Mouse (Mus musculus) erythroblast, embryonic 14.5 days (primary cell): ENCODE results near the gene Wdr6. TPM values are rescaled to one million over a fixed set of nuclear protein-coding genes. Genes with fewer than 3 reads are reported as not detected.

Experiments used
- H3K27me3 ChIP-seq: 2 replicates; pipeline ENCODE4 v1.6.1; 2012; ENCODE audit warnings: inconsistent platforms; ENCODE audit not compliant: control insufficient read depth
- H3K36me3 ChIP-seq: 2 replicates; pipeline ENCODE4 v1.6.1; 2012; ENCODE audit warnings: mild to moderate bottlenecking, inconsistent platforms; ENCODE audit not compliant: control insufficient read depth
- H3K4me1 ChIP-seq: 2 replicates; pipeline ENCODE4 v1.6.1; 2012; ENCODE audit warnings: inconsistent platforms; ENCODE audit not compliant: control insufficient read depth
- H3K4me3 ChIP-seq: replicated peaks from 2 replicates; pipeline ENCODE3; 2012; ENCODE audit warnings: moderate library complexity, mild to moderate bottlenecking, inconsistent platforms
- H3K9me3 ChIP-seq: 2 replicates; pipeline ENCODE4 v1.6.1; 2012; ENCODE audit warnings: low read length, inconsistent platforms, mixed read lengths; ENCODE audit not compliant: control insufficient read depth
- GATA1 ChIP-seq: IDR thresholded peaks from 2 replicates; pipeline ENCODE4 v1.6.1; 2012; ENCODE audit warnings: low read length, inconsistent platforms, mixed read lengths
- TAL1 ChIP-seq: IDR thresholded peaks from 3 replicates; pipeline ENCODE4 v1.6.1; 2012; ENCODE audit warnings: low read length, inconsistent platforms, mixed read lengths
- polyA plus RNA-seq: library from polyadenylated mRNA; stranded (reverse); fragments of >175 nt; gene quantifications from 2 replicates; pipeline ENCODE4 v1.2.3, GENCODE M21; 2012

Gene Wdr6
- polyA plus RNA-seq, 1 experiment: 0.24 TPM

DNA sequence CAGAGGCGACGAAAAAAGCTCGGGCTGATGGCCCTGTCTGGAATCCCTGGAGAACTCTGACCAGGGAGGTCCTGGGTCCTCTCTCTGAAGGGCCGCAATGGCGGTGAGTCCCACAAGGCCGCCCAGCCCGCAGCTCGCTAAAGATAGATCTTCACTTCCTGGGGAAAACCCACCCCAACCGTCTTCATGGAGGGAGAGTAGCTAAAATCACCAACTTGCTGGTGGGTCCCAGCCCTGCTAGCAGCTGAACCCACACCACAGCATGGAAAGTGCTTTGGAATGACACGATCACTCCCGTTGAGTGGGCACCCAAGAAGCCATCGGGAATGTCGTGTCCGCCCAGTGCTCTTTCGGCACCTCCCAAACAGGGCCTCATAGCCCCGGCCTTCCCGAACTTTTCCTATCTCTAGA is 10.0 kb downstream of the Wdr6 start:
- Histone ChIP-seq H3K9me3 (no peaks in the 10 kb centered on the region), H3K36me3 (peaks cover 59% of the 10 kb centered on the region), H3K27me3 (no peaks in the 10 kb centered on the region), H3K4me3 (peak overlapping the region; percentile 73), H3K4me1 (peaks cover 78% of the 10 kb centered on the region)
- TF ChIP-seq TAL1: no peak
- no peak for TF ChIP-seq GATA1

DNA sequence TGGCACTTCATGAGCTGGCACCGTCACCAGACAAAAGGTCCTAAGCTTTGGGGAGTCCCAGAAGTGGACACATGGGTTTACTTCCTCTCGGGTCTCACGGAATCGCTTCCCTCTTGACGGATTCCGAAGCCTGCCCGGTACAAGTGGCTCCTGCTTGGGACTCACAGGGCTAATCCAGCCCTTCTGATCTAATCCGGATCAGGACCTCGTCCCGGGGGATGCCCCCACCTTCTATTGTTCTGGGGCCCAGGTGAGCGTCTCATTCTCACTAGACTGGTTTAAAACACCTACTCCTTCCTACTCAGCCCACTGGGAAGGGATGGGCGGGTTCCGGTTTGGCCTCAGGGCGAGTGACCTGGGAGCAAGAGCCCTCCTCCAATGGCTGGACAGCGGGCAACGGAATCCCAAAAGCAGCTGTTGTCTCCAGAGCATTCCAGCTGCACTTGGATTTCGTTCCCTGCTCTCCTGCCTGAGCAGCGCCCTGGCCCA is 10.6 kb downstream of the Wdr6 start:
- TF ChIP-seq TAL1: no peak
- no peak for TF ChIP-seq GATA1
- no peaks in the 10 kb centered on the region for H3K27me3 ChIP-seq
- no peaks in the 10 kb centered on the region for H3K9me3 ChIP-seq
- H3K4me1 ChIP-seq: peaks cover 82% of the 10 kb centered on the region
- H3K4me3 ChIP-seq: peak overlapping the region; percentile 73
- H3K36me3 ChIP-seq: peaks cover 59% of the 10 kb centered on the region

DNA sequence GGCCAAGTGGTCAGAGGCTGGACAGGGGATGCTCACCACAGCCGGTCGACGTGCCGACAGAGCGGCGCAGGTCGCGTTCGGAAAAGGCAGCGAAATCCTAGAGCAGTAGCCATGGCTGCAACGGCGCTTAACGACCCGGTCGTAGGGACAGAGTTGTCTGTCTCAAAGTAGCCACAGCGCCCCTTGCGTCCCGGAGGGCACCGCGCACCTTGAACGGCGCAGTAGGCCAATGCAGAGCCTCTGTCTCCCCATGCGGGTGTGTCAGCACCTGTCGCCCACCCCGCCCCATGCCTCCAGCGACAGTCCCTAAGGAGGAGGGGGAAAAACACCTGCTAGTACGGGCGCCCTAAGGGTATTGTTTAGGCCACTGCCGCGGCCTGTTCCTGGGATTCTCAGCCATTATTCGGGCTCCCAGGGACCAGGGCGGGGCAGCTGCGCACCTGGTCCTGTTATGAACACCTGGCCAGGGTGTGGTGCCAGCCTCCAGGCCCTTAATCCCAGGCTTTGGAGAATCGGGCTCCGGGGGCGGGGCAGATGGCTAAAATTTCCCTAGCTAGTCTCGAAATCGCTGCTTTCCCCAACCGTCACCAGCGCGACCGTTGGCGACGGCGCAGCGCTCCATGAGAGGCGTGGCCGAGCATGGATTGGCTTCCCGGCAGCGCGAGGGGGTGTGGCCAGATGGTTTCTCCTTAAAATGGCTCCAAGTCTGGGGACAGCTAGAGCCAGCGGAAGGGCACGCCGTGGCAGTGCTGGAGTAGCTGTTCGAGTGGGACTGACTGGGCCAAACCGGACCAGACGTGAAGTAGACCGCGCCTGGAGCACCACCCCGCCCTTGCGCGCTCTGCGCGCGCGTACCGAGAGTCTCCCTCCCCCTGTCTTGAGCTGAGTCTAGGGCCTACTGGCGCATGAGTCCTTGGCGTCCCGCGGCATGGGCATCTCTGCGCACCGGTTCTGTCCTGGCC is 11.4 kb downstream of the Wdr6 start, which contains the start of gene Ndufaf3:
TSS of gene Ndufaf3 (minus strand) at position 620 of the 962 bp plus-strand sequence.
- Histone ChIP-seq H3K4me1 (peaks cover 87% of the 10 kb centered on the region), H3K9me3 (no peaks in the 10 kb centered on the region), H3K36me3 (peaks cover 59% of the 10 kb centered on the region), H3K4me3 (peak within 1 kb of the TSS; percentile 73), H3K27me3 (no peaks in the 10 kb centered on the region)
- no peak for TF ChIP-seq TAL1
- TF ChIP-seq GATA1: no peak

DNA sequence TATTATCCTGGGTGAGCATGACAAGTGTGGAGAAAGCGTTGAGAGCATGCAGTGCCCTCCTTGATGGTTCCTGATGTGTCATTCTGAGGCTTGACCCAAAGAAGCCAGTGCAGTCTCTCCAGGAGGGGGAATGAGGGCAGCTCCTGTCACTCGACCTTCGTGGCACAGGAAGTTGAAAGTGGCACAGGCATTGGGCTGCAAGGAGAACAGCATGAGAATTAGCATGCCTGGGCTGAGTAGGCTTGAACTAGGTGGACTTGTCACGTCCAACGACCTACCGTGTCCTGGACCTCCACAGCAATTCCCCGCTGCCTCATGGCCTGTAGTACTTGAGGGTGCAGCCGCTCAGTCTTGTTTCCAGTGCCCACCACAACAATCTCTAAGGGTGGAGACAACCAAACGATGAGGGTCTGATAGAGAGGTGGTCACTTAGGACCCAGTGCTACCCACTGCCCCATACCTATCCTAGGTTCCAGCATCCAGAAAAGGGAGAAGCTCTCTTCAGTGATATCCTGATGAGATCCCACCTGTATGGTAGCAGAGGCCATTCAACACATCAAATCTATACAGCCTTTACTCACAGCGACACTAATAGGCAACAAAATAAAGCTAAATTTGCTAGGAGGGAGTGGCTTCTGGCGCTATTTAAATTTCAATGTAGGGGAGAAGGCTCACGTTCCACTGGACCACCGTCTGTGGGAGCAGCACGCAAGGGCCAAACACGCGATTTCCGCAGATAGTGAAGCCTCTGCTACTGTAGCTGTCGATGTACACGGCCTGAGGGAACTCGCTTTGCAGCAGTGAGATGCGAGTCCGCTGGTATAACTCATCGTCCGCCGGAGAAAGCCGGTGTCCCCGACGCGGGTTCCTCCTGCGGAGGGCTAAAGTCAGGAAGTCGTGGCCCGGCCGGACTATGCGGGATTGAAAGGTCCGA is 12.4 kb downstream of the Wdr6 start:
- H3K4me1 ChIP-seq: peaks cover 89% of the 10 kb centered on the region
- peaks cover 59% of the 10 kb centered on the region for H3K36me3 ChIP-seq
- peak overlapping the region; percentile 73 for H3K4me3 ChIP-seq
- H3K9me3 ChIP-seq: no peaks in the 10 kb centered on the region
- TF ChIP-seq GATA1: no peak
- no peak for TF ChIP-seq TAL1
- no peaks in the 10 kb centered on the region for H3K27me3 ChIP-seq

DNA sequence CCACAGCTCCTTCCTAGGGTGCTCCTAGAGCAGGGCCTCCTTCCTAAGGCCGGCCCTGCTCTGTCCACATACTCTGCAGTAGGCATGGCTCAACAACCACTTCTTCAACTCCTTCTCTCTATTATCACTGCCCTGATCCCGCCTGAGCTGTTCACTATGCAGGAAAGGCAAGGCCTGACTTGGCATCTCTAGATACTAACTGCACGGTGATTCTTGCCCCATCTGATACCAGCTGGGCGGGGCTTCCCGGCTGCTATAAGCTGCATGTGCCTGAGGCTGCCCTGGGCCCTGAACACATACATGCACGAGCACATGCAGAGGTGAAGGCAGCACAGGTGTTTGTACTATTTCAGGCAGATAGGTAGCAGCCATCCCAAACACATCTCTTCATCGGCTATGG is 14.4 kb downstream of the Wdr6 start:
- Histone ChIP-seq H3K4me3 (no peak overlapping the region), H3K4me1 (peaks cover 82% of the 10 kb centered on the region), H3K9me3 (no peaks in the 10 kb centered on the region), H3K27me3 (no peaks in the 10 kb centered on the region), H3K36me3 (peaks cover 66% of the 10 kb centered on the region)
- TF ChIP-seq TAL1 (no peak), GATA1 (peak; percentile 56; the same call in 1 of the 2 replicates)

DNA sequence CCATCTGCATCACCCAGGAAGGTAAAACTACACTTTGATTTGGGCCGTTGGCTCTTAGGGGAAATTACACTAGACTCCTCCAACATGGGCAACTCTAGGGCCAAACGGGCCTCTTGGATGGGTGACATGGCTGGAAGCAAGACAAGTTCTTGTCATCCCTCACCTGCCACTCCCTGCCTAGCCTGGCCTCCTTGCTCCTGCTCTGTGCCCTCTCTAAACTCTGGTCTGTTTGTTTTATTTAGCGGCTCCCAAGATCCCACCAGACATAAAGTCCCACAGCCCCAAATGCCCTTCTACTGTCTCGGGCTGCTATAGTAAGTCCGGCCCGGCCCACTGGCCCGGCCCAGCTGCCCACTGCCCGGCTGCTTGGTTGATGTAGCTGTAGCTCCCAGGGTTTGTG is 14.9 kb downstream of the Wdr6 start:
- Histone ChIP-seq H3K4me3 (no peak overlapping the region), H3K4me1 (peaks cover 78% of the 10 kb centered on the region), H3K36me3 (peaks cover 70% of the 10 kb centered on the region)

DNA sequence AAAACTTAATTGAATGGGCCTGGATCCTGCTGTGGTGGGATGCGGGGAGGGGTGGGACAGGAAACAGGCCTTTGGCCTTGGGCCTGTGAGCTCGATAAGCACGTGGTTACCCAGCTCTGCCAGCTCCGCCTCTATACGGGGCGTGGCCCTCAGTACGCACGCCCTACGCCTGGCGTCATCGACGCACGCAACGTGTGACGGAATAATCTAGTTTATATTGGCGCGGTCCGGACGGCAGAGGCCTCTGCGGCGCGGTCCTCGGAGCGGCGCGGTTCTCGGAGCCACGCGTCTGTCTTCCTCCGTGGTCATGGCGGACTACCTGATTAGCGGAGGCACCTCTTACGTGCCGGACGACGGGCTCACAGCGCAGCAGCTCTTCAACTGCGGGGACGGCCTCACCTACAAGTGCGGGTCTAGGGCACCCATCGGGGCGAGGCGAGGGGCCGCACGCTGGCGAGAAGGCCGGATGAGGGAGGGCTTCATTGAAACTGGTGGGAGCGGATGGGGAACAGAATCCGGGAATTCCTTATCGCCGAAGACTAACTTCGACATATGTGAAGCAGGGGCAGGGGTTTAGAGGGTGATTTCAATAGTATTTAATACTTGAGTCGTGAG is 18.2 kb downstream of the Wdr6 start, which contains the start of gene Impdh2:
TSS of gene Impdh2 (plus strand) at position 60 of the 615 bp plus-strand sequence.
- Histone ChIP-seq H3K36me3 (peaks cover 91% of the 10 kb centered on the region), H3K4me3 (peak within 1 kb of the TSS; percentile 82), H3K9me3 (no peaks in the 10 kb centered on the region), H3K27me3 (no peaks in the 10 kb centered on the region), H3K4me1 (peaks cover 48% of the 10 kb centered on the region)
- TF ChIP-seq GATA1 (no peak), TAL1 (no peak)

More for the DNA sequence above, 14.9 kb downstream of the Wdr6 start:
- TF ChIP-seq GATA1 (no peak), TAL1 (no peak)
- H3K9me3 ChIP-seq: no peaks in the 10 kb centered on the region
- no peaks in the 10 kb centered on the region for H3K27me3 ChIP-seq

DNA sequence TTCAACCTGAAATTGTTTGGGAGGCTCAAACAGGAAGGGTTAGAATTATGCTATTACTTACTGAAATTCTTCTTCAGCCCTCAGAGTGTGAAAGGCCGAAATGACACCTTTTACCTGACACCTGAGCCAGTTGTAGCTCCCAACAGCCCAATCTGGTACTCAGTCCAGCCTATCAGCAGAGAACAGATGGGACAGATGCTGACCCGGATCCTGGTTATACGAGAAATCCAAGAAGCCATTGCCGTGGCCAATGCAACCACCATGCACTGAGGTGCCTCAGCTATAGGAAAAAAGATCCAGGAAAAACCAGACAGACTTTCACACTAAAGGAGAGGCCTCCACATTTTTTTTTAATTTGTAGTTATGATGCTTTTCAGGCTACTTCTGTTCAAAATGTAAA is 19.4 kb downstream of the Wdr6 start:
- TF ChIP-seq GATA1 (no peak), TAL1 (no peak)
- Histone ChIP-seq H3K27me3 (no peaks in the 10 kb centered on the region), H3K4me1 (peaks cover 38% of the 10 kb centered on the region), H3K9me3 (no peaks in the 10 kb centered on the region), H3K4me3 (no peak overlapping the region), H3K36me3 (peaks cover 91% of the 10 kb centered on the region)
